Mouse (Mus musculus) CD4-positive helper T cell, adult 2 months (primary cell): ENCODE results near the gene Brk1.
A peak's percentile ranks its signal among the peaks of the same experiment; 100 is the strongest.

ENCODE experiments used
- DNase-seq: peaks from one replicate; pipeline ENCODE4 v3.0.0-alpha.2; 2012; ENCODE audit warnings: low read depth, missing footprints, low spot score

Brk1 gene

GRCm38 (mm10) chr6:113604432-113605223 lies at the start of gene Brk1:
Gene Brk1 (plus strand): TSS chr6:113604772.
- DNase-seq: peak; percentile 92

DNA sequence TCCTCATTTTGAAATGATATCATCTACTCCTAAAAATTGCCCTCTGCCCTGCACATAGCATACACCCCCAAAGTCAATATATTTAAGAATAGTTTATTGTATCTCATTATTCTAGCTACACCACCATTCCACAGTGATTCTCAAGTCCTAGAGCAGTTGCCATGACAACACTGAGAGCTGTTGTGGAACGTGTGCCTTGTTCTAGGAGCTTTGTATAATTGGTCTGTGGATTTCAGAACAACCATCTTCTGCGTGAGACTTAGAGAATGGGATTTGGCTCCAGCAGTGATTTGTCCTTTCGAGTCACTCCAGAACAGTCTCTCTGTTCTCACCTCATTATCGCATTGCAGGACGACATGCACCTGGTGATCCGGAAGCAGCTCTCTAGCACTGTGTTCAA lies 44.8 kb upstream of the Brk1 start:
- DNase-seq: no peak

- no peak for DNase-seq
Observed at GRCm38 (mm10) chr6:113564557-113564956, 40.0 kb upstream of the Brk1 start.

DNA sequence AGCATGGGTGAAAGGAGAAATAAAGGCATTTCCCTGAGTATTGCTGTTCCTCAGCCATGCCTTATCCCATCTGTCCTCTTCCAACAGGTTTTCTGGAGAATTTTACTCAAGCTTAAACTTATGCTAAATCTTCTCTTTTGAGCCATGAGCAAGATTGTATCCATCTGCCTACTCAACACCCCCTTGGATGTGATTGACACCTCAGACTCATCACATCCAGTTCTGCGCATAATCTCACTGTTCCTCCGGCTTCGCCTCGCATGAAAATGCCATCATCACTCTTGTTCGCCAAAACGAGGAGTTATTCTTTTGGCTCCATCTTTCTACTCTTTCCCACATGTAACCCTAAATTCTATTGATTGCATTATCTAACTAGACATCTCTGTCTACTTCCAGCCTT lies 28.5 kb upstream of the Brk1 start:
- DNase-seq: no peak

- no peak for DNase-seq
Observed at GRCm38 (mm10) chr6:113579306-113579705, 25.3 kb upstream of the Brk1 start.

- no peak for DNase-seq
Observed at GRCm38 (mm10) chr6:113583023-113583422, 21.5 kb upstream of the Brk1 start.

DNA sequence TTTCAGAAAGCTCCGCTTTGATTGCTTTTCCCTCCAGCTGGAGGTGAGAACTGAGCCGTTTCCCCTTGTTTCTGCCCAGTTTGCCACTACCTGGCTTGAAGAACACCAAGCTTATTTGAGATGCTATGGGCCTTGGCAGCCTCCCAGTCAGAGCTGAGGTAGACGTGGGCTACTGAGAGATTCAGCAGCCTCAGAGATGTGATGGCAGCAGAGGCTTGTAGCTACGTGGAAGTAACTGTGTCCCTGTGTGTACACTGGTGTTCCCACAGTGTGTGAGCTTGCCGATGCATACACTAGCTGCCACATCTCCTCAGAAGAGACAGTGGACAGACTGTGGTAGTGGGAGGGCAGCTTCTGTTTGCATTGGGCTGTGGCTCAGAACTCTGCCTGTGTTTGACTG lies 19.5 kb upstream of the Brk1 start:
- DNase-seq: no peak

GRCm38 (mm10) chr6:113586466-113587183 lies 17.9 kb upstream of the Brk1 start:
- DNase-seq: no peak

DNA sequence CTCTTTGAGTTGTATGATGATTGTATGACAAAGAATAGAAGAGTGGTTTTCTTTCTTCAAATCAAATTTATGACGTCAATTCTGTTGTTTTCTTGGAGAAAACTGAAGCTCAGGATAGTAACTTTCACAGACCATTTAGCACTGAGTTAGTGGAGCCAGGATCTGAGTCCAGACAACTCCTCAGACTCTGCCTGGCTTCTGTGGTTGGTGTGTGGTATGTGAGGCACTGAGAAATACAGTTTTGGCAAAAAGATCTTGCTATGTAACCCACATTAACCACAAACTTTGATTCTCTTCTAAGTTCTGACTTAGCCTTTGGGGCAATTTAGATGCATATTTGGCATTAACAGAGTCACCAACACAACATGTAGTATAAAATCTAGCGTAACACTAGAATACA lies 11.9 kb upstream of the Brk1 start:
- DNase-seq: no peak

DNA sequence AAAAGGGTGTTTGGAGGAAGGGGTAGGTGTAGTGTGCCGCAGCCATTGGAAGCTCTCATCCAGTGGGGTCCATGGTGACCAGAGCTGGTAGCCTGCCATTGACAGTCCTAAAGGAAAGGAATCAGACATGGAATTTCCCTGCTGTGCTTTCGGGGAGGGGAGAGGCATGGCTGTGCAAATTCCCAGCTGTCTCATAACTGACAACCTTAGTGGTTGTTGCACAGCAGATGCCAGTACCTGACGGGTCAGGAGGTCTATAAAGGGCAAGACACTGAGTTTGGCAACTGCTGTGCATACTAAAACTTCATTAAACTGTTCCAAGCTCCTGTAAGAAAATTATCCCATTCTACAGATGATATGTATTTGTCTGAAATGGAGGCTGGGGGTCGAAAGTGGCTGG lies 6.6 kb upstream of the Brk1 start:
- DNase-seq: no peak

GRCm38 (mm10) chr6:113599833-113600232 lies 4.7 kb upstream of the Brk1 start:
- no peak for DNase-seq

- DNase-seq: no peak
Observed at GRCm38 (mm10) chr6:113600543-113601139, 3.9 kb upstream of the Brk1 start, which contains the start of gene Fancd2os. Gene Fancd2os (minus strand): TSS chr6:113600715.

DNA sequence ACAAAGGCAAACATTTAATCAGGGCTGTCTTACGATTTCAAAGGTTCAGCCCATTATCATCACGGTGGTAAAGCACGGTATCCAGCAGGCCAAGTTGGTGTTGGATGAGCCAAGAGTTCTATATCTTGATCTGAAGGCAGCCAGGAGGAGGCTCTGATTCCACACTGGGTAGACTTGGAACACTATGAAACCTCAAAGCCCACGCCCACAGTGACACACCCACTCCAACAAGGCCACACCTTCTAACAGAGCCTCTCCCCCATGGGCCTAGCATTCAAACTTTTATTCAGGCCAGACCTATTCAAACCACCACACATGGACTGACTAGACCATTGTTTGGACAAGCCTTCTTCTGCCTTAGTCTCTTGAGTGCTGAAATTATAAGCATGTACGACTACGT lies 1.8 kb upstream of the Brk1 start:
- no peak for DNase-seq

GRCm38 (mm10) chr6:113603993-113604392 lies 579 bp upstream of the Brk1 start:
- DNase-seq: no peak

GRCm38 (mm10) chr6:113605224-113605545 lies 613 bp downstream of the Brk1 start:
- DNase-seq: no peak

DNA sequence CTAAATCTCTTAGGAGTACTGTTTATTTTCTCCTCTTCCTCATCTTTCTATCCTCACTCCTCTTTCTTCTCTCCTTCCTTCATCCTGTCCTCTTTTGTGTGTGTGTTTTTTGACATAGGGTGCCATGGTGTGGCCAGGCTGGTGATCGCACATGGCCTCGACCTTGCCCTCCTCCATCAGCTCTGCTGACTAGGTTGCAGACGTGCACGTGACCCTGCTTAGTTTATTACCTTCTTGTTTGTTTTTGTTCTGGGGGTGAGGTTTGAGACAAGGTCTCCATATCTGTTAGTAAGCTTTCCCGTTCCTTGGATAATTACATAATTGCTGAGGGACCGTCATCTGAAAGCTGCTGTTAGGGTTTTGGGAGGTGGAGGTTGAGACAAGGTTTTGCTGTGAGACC lies 4.3 kb downstream of the Brk1 start:
- DNase-seq: no peak

- DNase-seq: no peak
Observed at GRCm38 (mm10) chr6:113609293-113609692, 4.7 kb downstream of the Brk1 start.

- DNase-seq: no peak
Observed at GRCm38 (mm10) chr6:113612258-113612969, 7.8 kb downstream of the Brk1 start.

DNA sequence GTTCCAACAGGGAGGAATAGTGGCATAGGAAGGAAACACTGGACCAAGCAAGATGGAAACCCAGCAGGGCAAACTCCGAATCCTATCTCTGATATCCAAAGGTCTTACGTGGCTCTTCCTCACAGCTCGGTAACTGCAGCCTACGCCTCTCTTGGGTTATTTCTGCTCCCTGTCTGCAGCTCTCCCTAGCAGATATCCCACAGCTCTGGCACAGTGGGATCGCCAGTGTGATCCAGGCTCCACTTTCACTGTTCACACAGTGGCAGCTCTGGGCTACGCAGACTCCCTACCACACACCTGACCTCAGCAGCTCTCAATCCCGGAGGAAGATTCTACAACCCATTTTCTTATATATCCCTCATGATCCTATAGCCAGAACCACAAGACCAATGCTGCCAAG lies 9.6 kb downstream of the Brk1 start:
- DNase-seq: no peak

- no peak for DNase-seq
Observed at GRCm38 (mm10) chr6:113614997-113615396, 10.4 kb downstream of the Brk1 start.

GRCm38 (mm10) chr6:113615489-113615888 lies 10.9 kb downstream of the Brk1 start:
- DNase-seq: no peak

DNA sequence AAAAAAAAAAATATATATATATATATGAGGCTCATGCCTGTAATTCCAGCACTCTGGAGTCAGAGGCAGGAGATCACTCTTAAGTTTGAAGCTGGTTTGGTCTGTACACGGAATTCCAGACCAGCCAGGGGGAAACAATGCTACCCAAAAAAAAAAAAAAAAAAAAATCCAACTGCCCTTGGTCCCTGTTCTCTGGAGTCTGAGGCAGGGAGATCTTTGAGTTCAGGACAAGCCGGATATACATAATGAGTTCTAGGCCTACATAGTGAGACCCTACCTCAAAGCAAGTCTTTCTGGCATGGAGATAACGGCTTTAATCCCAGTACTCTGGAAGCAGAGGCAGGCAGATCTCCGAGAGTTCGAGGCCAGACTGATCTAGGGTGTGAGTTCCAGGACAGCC lies 18.8 kb downstream of the Brk1 start:
- DNase-seq: no peak
